Mouse (Mus musculus) layer of hippocampus, adult 2 months (tissue): Measurements from ENCODE around the gene Adcy7. TPM values are rescaled to one million over a fixed set of nuclear protein-coding genes. Genes with fewer than 3 reads are reported as not detected.
A peak's percentile ranks its signal among the peaks of the same experiment; 100 is the strongest.

ENCODE experiments used
- DNase-seq, 2 experiments: peaks; one replicate each; pipeline ENCODE4 v3.0.0; 2022; ENCODE audit warnings: low spot score in 2 of 2
- H3K27ac ChIP-seq: fragments of 200-600 bp; 2 replicates; pipeline ENCODE4 v1.8.1; 2022
- H3K4me3 ChIP-seq: fragments of 200-600 bp; 2 replicates; pipeline ENCODE4 v1.8.1; 2022; ENCODE audit warnings: mild to moderate bottlenecking
- CTCF ChIP-seq: fragments of 200-600 bp; conservative IDR thresholded peaks from 2 replicates; pipeline ENCODE4 v1.8.1; 2022; ENCODE audit warnings: antibody characterized with exemption, mild to moderate bottlenecking, moderate library complexity
- total RNA-seq, 2 experiments: library from RNA; stranded (reverse); gene quantifications; 2 replicates each; pipeline ENCODE4 v1.2.3; 2021

The Adcy7 gene
- total RNA-seq, 2 experiments from 2014 or later: 2.1 to 2.6 TPM

DNA sequence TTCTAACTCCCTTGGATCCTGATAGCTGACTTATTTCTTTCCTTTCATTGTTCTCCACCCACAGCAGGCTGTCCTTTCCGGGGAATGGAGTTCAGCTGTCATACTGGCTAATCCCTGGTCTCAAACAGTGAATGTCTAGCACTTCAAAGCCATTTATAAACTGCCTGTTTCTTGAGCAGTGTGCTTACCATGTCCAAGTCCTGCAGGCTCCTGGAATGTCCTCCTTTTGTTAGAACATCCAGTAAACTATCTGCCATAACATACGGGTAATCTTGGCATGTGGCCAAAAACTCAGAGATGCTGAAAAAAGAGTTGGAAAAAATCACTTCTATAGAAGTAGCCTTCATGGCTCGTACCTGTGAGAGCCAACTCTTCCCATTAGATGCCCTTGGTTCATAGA, 67.0 kb downstream of the Adcy7 start:
- Histone ChIP-seq H3K27ac (0 out of 2 replicates have a peak overlapping the region, but pooled peaks have one; percentile 0), H3K4me3 (no peak overlapping the region)
- DNase-seq: no peak
- TF ChIP-seq CTCF: no peak

DNA sequence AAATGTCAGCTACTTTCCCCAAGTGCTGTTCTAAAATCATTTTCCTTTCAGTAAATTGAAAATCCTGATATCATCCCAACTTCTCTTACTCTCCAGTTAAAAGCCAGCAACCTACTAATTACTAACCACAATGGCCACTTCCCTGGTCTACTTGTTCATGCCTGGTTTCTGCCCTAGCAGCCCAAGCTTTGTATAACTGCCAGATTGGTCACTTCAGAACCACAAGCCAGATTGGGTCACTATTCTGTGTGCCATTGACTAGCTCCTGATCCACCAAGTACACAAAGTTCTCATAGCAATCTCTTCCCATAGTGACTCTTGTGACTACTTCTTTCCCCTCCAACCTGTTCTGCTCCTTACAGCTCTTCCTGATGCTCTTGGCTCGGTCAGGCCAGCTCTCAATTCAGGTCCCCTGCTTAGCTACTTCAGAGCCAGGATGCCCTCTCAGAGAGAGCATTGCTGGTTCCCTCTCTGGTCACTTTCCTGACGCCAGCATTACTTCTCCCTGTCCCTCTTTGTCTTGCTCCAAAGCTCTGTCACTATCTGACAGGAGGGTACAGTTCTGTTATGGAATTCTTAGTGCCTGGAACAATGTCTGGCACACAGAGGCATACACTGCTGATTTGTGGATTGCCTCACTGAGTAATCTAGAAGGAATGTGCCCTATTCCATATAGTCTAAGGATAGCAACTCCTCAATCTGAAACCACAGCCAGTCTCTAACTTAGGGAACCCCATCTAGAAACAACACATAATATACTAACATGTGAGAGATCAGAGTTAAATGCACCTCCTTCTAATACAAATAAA, 67.9 kb downstream of the Adcy7 start:
- DNase-seq: no peak
- no peak overlapping the region for H3K4me3 ChIP-seq
- no peak for TF ChIP-seq CTCF
- H3K27ac ChIP-seq: no peak overlapping the region

DNA sequence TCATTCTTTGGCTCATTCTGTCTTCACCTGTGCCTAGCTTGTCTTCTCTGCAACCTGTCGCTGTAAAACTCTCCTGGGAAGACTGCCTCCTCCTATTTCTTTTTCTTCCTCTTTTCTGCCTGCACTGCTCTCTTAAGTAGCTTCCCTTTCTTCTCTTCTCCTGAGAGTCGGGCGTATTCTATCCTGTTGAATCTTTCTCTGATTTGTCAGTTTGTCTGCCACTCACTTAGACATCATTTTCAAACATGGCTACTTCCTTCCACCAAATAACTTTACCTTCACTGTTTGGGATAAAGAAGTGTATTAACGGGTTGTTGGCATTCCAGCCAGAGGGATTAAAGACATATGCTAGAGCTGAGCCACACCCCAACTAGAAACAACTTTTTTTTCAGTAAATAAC, 69.8 kb downstream of the Adcy7 start:
- no peak overlapping the region for H3K4me3 ChIP-seq
- DNase-seq: no peak
- H3K27ac ChIP-seq: no peak overlapping the region
- TF ChIP-seq CTCF: no peak

DNA sequence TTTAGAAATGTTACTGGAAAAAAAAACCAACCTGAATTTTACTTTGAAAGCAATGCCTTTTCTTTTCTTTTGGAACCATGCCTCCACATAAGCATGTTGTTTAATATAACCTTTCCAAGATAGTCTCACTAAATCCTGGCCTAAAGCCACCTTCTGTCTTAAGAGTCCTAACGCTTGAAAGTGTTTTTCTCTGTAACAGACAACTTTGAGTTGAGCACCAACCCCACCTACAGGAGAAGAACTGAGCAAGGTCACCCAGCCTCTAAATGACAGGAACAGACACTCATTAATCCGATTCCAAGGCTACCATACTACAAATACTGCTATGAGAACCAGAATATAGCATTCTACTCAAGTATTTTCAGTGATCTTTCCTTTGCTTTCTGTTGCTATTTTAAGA, 76.8 kb downstream of the Adcy7 start:
- TF ChIP-seq CTCF: peak; percentile 16
- no peak overlapping the region for H3K27ac ChIP-seq
- no peak overlapping the region for H3K4me3 ChIP-seq
- DNase-seq: no peak

DNA sequence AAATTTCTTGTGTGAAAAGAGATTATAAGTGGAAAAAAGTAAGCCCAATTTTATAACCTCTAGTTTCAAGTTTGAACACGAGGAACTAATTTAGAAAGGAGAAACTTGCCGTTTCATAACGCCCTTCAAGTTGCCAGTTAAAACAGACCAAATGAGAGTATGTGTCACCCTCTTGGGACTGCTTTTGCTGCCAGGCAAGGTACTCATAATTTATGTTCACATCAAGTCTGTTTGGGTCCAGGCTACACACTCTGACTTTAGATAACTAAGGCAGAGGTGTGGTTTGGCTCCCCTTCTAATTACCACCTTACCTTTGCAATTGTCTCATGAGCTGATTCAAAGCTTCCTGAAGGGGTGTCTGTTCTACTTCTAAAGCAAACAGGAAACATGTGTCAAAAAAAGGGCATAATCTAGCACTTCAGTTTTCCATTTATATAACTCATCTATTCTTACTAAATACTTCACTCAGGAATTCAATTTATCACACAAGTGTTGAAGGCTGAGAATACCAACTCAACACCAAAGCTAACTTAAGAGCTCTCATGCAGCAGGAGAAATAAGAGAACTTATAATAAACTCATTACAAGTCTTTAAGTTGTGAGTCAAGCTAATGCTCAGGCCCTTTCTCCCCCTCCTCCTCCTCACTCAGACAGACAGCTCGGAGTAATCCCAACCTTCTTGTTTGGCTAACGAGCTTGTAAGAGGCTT, 85.2 kb downstream of the Adcy7 start:
- DNase-seq: no peak
- H3K4me3 ChIP-seq: no peak overlapping the region
- TF ChIP-seq CTCF: no peak
- no peak overlapping the region for H3K27ac ChIP-seq

DNA sequence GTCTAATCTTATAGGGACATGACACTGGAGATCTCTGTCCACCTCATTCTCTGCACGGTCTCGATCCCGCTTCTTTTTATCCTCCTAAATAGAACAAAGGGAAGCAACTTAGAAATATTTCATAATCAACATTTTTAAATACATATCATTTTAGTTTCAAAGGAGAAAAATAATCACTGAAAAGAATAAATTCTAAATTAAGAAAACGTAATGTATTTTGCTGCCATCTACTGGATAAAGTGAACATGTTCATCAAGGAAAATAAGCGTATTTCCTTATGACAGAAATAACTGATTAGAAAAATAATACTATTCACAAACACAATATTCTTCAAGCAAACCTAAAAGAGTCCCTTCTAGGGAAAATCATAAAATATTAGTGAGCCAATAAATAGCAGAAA, 85.7 kb downstream of the Adcy7 start:
- peak; percentile 81 for TF ChIP-seq CTCF
- DNase-seq: no peak

DNA sequence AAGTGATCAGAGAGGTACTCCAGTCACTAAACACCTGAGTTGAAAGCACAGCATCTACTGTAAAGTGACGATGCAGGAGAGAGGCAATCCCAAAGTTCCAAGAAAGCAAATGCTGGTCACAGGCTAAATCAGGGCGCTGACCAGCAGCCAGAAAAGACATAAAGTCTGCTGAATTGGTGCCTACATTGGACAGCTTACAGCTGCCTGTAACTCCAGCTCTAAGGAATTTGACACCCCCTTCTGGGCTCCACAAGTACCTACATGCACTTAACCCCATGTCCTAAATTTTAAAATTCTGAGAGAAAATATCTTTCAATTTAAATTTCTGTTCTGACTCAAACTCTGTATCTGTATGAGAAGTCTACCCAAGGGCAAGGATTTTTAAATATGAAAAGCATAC, 87.8 kb downstream of the Adcy7 start:
- Histone ChIP-seq H3K27ac (no peak overlapping the region), H3K4me3 (peak overlapping the region; percentile 85; the same call in 1 of the 2 replicates)
- no peak for DNase-seq
- peak; percentile 64 for TF ChIP-seq CTCF

More for the DNA sequence above, 85.7 kb downstream of the Adcy7 start:
- H3K27ac ChIP-seq: no peak overlapping the region
- H3K4me3 ChIP-seq: no peak overlapping the region

DNA sequence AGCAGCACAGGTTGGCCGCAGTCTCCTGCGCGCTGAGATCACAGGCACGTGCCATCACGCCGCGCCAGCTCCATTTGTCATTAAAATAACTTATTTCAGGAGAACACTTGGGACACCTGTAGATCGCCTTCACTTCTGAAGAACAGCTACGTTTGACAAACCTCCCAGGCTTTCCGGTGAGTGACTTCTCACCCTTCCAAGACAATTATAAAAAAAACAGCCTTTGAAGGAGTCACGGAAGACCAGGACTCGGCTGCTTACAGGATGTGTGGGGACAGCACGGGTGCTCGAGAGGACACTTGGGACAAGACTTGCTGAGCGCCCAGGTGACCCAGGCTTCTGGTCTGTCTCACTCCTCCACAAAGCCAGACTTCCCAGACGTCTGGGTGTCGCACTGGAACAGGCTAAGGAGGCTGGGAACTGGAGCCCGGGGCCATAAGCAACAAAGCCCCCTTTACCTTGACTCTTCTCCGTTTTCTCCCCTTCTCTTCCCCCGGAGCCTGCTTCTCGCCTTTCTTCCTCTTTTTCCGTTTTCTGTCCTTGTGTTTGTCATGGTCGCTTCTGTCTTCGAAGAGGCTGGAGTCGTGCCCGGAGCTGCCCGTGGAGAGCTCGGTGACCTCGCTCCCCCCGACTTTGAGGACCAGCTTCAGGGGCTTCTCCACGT, 89.0 kb downstream of the Adcy7 start:
- no peak for DNase-seq
- H3K27ac ChIP-seq: peak overlapping the region; percentile 92
- H3K4me3 ChIP-seq: peak overlapping the region; percentile 85
- TF ChIP-seq CTCF: no peak

DNA sequence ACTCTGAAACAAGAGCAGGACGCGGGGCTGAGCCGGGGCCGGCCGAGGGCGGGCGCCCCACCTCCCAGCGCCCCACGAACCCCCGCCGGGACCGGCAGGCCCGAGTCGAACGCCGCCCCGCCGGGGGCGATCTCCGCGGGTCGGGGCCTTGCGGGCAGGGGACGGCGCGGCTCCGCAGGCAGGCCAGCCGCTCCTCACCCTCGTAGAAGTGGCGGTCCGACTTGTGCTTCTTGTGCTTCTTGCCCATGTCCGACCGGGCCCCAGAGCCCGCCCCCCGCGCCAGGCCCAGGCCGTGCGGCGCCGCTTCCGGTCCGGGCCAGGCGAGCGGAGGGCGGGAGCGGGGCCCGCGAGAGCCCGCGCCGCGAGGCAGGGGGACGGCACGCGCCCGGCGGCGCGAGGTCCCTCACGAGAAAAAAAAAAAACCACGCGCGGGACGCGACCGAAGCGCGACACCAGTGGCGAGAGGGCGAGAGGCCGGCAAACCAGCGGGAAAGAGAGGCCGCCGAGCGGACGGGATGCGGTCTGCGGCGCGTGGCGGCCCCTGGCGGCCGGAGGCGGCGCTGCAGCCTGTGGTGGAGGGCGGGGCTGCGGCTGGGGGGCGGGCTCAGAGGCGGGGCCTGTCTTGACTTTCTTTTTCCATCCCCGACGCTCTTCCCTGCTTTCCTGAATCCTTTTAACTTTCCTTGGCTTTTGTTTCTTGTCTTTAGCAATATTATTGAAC, 89.7 kb downstream of the Adcy7 start, which contains the start of gene Brd7:
Gene Brd7, minus strand, starts transcription at position 487 of the 721 bp plus-strand sequence.
- TF ChIP-seq CTCF: peak; percentile 90
- DNase-seq: peak; percentile 83 to 92
- H3K4me3 ChIP-seq: peak within 1 kb of the TSS; percentile 85
- H3K27ac ChIP-seq: peak within 1 kb of the TSS; percentile 92

DNA sequence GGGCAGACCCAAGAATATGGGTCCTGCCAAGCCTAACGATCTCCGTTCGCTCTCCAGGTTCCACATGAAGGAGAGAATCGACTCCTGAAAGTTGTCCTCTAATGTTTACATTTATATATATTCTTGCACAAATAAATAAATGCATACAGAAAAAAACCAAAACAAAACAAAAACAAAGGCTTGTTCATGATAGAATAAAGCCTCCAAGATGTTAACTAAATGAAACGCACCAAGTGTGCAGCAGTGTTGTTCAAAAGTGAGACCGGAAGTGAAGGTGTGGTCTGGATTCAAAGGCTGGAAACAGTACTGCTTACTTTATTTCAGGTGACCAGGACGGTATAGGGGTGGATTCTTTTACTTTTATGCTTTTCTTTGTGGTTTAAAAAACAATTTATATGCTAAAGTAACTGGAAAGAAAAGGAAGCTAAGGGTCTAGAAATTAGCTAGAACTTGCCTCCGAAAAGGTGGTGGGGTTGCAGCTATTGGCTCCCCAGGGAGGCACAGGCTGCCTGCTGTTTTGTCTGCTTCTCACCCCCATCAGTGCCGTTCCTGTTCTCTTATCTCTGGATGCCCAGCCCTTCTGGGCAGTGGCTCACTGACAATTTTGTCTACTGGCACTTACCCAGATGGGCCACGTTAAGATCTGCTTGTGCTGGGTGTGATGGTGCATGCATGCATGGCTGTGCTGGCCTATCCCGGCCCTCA, 90.4 kb downstream of the Adcy7 start:
- TF ChIP-seq CTCF: no peak
- Histone ChIP-seq H3K27ac (peak overlapping the region; percentile 92; the same call in 1 of the 2 replicates), H3K4me3 (peak overlapping the region; percentile 85)
- DNase-seq: no peak

DNA sequence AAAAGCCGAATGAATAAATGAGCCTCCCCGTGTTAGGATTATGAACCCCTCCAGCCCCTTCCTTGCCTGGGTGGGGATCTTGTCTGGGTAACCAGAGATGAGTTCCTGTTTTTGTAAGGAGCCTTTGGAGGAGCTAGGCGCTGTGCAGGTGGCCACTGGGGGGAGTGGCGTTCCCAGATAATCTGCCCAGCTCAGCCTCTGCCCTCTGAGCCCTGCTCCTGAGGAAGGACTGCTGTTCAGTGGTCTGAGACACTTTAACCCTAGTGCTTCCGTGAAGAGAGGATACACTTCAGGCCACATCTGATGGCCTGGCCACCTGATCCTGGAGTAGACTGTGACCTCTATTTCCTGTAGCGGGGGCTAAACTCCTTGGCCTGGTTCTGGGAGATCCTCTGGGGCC, 97.0 kb downstream of the Adcy7 start:
- H3K27ac ChIP-seq: no peak overlapping the region
- H3K4me3 ChIP-seq: no peak overlapping the region
- no peak for DNase-seq
- TF ChIP-seq CTCF: peak; percentile 67

DNA sequence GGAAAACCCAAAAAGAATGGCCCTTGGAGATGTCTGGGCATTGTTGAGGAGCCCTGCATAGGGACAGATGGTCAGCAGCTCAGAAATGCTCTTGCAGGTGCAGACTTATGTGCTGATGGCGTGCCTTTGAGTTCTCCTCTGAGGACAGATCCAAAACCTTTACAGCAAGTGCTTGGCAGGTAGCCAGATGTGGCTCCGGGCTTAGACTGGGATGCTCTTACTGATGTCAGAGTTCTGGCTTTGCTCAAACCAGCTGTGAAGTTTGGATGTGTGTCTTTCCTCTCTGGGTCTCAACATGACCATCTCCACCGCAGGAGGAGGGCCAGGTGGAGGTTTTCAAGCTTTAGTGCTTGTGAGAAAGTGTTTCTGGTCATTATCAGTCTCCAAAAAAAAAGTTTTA, 97.6 kb downstream of the Adcy7 start:
- TF ChIP-seq CTCF: no peak
- Histone ChIP-seq H3K4me3 (no peak overlapping the region), H3K27ac (no peak overlapping the region)
- no peak for DNase-seq
